Mouse (Mus musculus): ENCODE measurements at regions not wholly inside any gene's neighbourhood (a gene's known extent, or its start where the extent isn't known, plus 50 kb on each side); places are given as distances from the start of the nearest gene placed in this dataset.

GRCm38 (mm10) chr1:64364095-64364494, 168.3 kb upstream of the Creb1 start:
- ATAC-seq (replicated peaks; ENCODE audit: poor library complexity, severe bottlenecking), result no peak

GRCm38 (mm10) chr1:64361959-64362638, 170.3 kb upstream of the Creb1 start:
- ATAC-seq (replicated peaks; ENCODE audit: poor library complexity, severe bottlenecking), result no peak

- ATAC-seq (replicated peaks; ENCODE audit: poor library complexity, severe bottlenecking), result peak; percentile 93
Observed at GRCm38 (mm10) chr1:64343268-64343667, 189.2 kb upstream of the Creb1 start.

- no peak for ATAC-seq (replicated peaks; ENCODE audit: poor library complexity, severe bottlenecking)
Observed at GRCm38 (mm10) chr1:64341596-64341995, 190.8 kb upstream of the Creb1 start.

- peak; percentile 90 for ATAC-seq (replicated peaks; ENCODE audit: poor library complexity, severe bottlenecking)
Observed at GRCm38 (mm10) chr1:64338575-64338961, 193.9 kb upstream of the Creb1 start.

GRCm38 (mm10) chr1:64337619-64338574, 194.5 kb upstream of the Creb1 start:
- ATAC-seq (replicated peaks; ENCODE audit: poor library complexity, severe bottlenecking), result peak; percentile 71

GRCm38 (mm10) chr1:64331566-64331965, 200.9 kb upstream of the Creb1 start:
- ATAC-seq (replicated peaks; ENCODE audit: poor library complexity, severe bottlenecking), result no peak

GRCm38 (mm10) chr1:64330721-64331120, 201.7 kb upstream of the Creb1 start:
- ATAC-seq (replicated peaks; ENCODE audit: poor library complexity, severe bottlenecking), result no peak

GRCm38 (mm10) chr1:64322197-64322596, 200.1 kb upstream of the Klf7 start:
- ATAC-seq (replicated peaks; ENCODE audit: poor library complexity, severe bottlenecking), result no peak

- ATAC-seq (replicated peaks; ENCODE audit: poor library complexity, severe bottlenecking), result no peak
Observed at GRCm38 (mm10) chr1:64319155-64319582, 197.1 kb upstream of the Klf7 start.

- peak; percentile 46; the same call in 1 of the 2 replicates for ATAC-seq (replicated peaks; ENCODE audit: poor library complexity, severe bottlenecking)
Observed at GRCm38 (mm10) chr1:64318440-64319154, 196.5 kb upstream of the Klf7 start.

- ATAC-seq (replicated peaks; ENCODE audit: poor library complexity, severe bottlenecking), result no peak
Observed at GRCm38 (mm10) chr1:64317032-64317636, 195.1 kb upstream of the Klf7 start.

GRCm38 (mm10) chr1:64311371-64311770, 189.3 kb upstream of the Klf7 start:
- ATAC-seq (replicated peaks; ENCODE audit: poor library complexity, severe bottlenecking), result no peak

- peak; percentile 86 for ATAC-seq (replicated peaks; ENCODE audit: poor library complexity, severe bottlenecking)
Observed at GRCm38 (mm10) chr1:64308560-64308959, 186.5 kb upstream of the Klf7 start.

GRCm38 (mm10) chr1:64308088-64308487, 186.0 kb upstream of the Klf7 start:
- ATAC-seq (replicated peaks; ENCODE audit: poor library complexity, severe bottlenecking), result no peak; the same call in 1 of the 2 replicates

- no peak for ATAC-seq (replicated peaks; ENCODE audit: poor library complexity, severe bottlenecking)
Observed at GRCm38 (mm10) chr1:64305427-64306213, 183.5 kb upstream of the Klf7 start.

- peak; percentile 49 for ATAC-seq (replicated peaks; ENCODE audit: poor library complexity, severe bottlenecking)
Observed at GRCm38 (mm10) chr1:64302833-64303358, 180.8 kb upstream of the Klf7 start.

GRCm38 (mm10) chr1:64301530-64302061, 179.5 kb upstream of the Klf7 start:
- ATAC-seq (replicated peaks; ENCODE audit: poor library complexity, severe bottlenecking), result peak; percentile 72

- ATAC-seq (replicated peaks; ENCODE audit: poor library complexity, severe bottlenecking), result peak; percentile 74
Observed at GRCm38 (mm10) chr1:64300951-64301529, 179.0 kb upstream of the Klf7 start.
